Mouse (Mus musculus) neural tube, embryonic 15.5 days (tissue): Measurements from ENCODE around the gene Gm17581. TPM values are rescaled to one million over a fixed set of nuclear protein-coding genes. Genes with fewer than 3 reads are reported as not detected.

Source experiments
- ATAC-seq: fragments of 200-750 bp; cut with Nextera tagmentation; 2 replicates; pipeline ENCODE4 v1.8.0; 2017; ENCODE audit warnings: mild to moderate bottlenecking, moderate TSS enrichment, moderate library complexity; ENCODE audit not compliant: low FRiP score
- H3K27ac ChIP-seq: fragments of 300-500 bp; sonication (generic); replicated peaks from 2 replicates; pipeline ENCODE4 v1.5.1; 2015; ENCODE audit warnings: mild to moderate bottlenecking, inconsistent platforms
- H3K27me3 ChIP-seq: fragments of 300-500 bp; sonication (generic); replicated peaks from 2 replicates; pipeline ENCODE4 v1.6.1; 2015; ENCODE audit warnings: inconsistent platforms
- H3K36me3 ChIP-seq: fragments of 300-500 bp; sonication (generic); 2 replicates; pipeline ENCODE4 v1.6.1; 2015; ENCODE audit warnings: inconsistent platforms
- H3K4me1 ChIP-seq: fragments of 300-500 bp; sonication (generic); 2 replicates; pipeline ENCODE4 v1.6.1; 2015; ENCODE audit warnings: inconsistent platforms
- H3K4me2 ChIP-seq: fragments of 300-500 bp; sonication (generic); 2 replicates; pipeline ENCODE4 v1.6.1; 2015; ENCODE audit warnings: inconsistent platforms, mild to moderate bottlenecking, moderate library complexity
- H3K4me3 ChIP-seq: fragments of 300-500 bp; sonication (generic); replicated peaks from 2 replicates; pipeline ENCODE4 v1.5.1; 2015; ENCODE audit warnings: mild to moderate bottlenecking, inconsistent platforms
- H3K9ac ChIP-seq: fragments of 300-500 bp; sonication (generic); replicated peaks from 2 replicates; pipeline ENCODE4 v1.6.1; 2015; ENCODE audit warnings: mild to moderate bottlenecking, inconsistent platforms
- H3K9me3 ChIP-seq: fragments of 300-500 bp; sonication (generic); replicated peaks from 2 replicates; pipeline ENCODE4 v1.6.1; 2016; ENCODE audit warnings: inconsistent platforms
- WGBS: fragments of 180-500 bp; shearing (Covaris S2); methylation state at CpG from one replicate; pipeline ENCODE4 v1.1.7; 2015; ENCODE audit warnings: mixed read lengths; 5-methylcytosine and 5-hydroxymethylcytosine counted together
- polyA plus RNA-seq: library from polyadenylated mRNA; unstranded; fragments of >200 nt; fragmentation: Nextera tagmentation; extraction: Ambion mirVana; gene quantifications from 2 replicates; pipeline ENCODE4 v1.2.1, GENCODE M21; 2015

Gm17581 gene
- polyA plus RNA-seq, 1 experiment from 2014 or later: not detected

DNA sequence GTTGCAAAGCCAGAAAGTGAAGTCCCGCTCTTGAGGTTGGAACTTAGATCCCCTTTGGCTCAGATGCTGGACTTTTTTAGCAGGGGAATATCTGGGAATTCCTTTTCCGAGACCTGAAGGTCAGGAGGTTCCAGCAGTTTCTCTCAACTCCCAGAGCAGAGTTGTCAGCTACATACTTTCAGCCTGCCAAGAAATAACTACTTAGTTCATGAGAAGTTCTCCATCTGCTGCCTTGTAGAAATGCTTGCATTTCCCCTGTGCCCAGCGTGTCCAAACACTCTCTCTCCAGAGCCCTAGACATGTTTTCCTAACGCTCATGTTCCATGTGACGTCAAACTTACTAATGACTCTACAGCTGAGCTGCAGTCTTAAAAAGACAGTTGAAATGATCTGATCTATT, 586 bp downstream of the Gm17581 start:
- no peaks in the 10 kb centered on the region for H3K4me1 ChIP-seq
- no peak overlapping the region for H3K4me3 ChIP-seq
- H3K9ac ChIP-seq: no peak overlapping the region
- no peak overlapping the region for H3K4me2 ChIP-seq
- no peaks in the 10 kb centered on the region for H3K9me3 ChIP-seq
- WGBS: 87% methylated on average over 5 of the region's 5 CpGs
- no peak for ATAC-seq
- no peaks in the 10 kb centered on the region for H3K27me3 ChIP-seq
- no peaks in the 10 kb centered on the region for H3K36me3 ChIP-seq
- no peak overlapping the region for H3K27ac ChIP-seq

- H3K4me1 ChIP-seq: peaks cover 18% of the 10 kb centered on the region
- H3K9ac ChIP-seq: peak within 1 kb of the TSS; percentile 90
- peak within 1 kb of the TSS; percentile 95 for H3K4me3 ChIP-seq
- WGBS: under 1% methylated on average over 33 of the region's 33 CpGs
- H3K9me3 ChIP-seq: no peaks in the 10 kb centered on the region
- peaks cover 13% of the 10 kb centered on the region; the same call in 1 of the 2 replicates for H3K36me3 ChIP-seq
- H3K27ac ChIP-seq: peak within 1 kb of the TSS; percentile 80
- H3K27me3 ChIP-seq: no peaks in the 10 kb centered on the region
- ATAC-seq: peak; percentile 97
- peak within 1 kb of the TSS; percentile 95 for H3K4me2 ChIP-seq
Measured at GRCm38 (mm10) chr2:155729158-155729645, 6.5 kb downstream of the Gm17581 start, which contains the start of gene Edem2. TSS of gene Edem2 (minus strand) at chr2:155729475.

GRCm38 (mm10) chr2:155728742-155729141, 6.9 kb downstream of the Gm17581 start:
- peak overlapping the region; percentile 95 for H3K4me3 ChIP-seq
- ATAC-seq: 0 out of 2 replicates have a peak, but pooled peaks have one; percentile 22
- peak overlapping the region; percentile 80 for H3K27ac ChIP-seq
- H3K36me3 ChIP-seq: peaks cover 13% of the 10 kb centered on the region; the same call in 1 of the 2 replicates
- no peaks in the 10 kb centered on the region for H3K9me3 ChIP-seq
- 5% methylated on average over 15 of the region's 15 CpGs for WGBS
- peak overlapping the region; percentile 90 for H3K9ac ChIP-seq
- H3K27me3 ChIP-seq: no peaks in the 10 kb centered on the region
- H3K4me1 ChIP-seq: peaks cover 18% of the 10 kb centered on the region
- H3K4me2 ChIP-seq: peak overlapping the region; percentile 95

GRCm38 (mm10) chr2:155727764-155728395, 7.8 kb downstream of the Gm17581 start:
- H3K4me3 ChIP-seq: no peak overlapping the region

DNA sequence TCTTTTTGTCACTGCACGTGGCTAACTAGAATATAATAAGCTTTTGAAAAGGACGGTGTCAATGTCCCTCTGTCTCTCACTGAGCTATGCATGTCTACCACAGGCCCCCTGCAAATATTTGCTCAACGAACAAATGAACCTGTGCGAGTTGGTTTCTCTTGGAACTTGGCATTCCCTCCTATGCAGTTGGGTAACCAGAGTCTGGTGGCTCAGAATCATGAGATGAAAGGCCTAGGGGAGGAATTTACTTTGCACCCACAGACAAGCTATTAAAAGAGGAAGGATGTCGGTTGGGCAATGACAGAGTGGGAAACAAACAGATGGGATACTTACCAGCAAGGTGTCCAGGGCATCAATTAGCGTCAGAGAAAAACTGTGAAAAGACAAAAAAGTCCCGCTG, 9.4 kb downstream of the Gm17581 start:
- Histone ChIP-seq H3K36me3 (peaks cover 30% of the 10 kb centered on the region), H3K9ac (no peak overlapping the region), H3K9me3 (no peaks in the 10 kb centered on the region), H3K4me3 (no peak overlapping the region), H3K27me3 (no peaks in the 10 kb centered on the region), H3K27ac (no peak overlapping the region), H3K4me1 (peaks cover 18% of the 10 kb centered on the region), H3K4me2 (no peak overlapping the region)
- no peak for ATAC-seq
- 89% methylated on average over 7 of the region's 7 CpGs for WGBS

More at GRCm38 (mm10) chr2:155727764-155728395, 7.8 kb downstream of the Gm17581 start:
- WGBS: 75% methylated on average over 7 of the region's 7 CpGs
- peaks cover 18% of the 10 kb centered on the region for H3K4me1 ChIP-seq
- no peak for ATAC-seq
- H3K9me3 ChIP-seq: no peaks in the 10 kb centered on the region
- no peaks in the 10 kb centered on the region for H3K27me3 ChIP-seq
- peak overlapping the region; percentile 95 for H3K4me2 ChIP-seq
- no peak overlapping the region for H3K27ac ChIP-seq
- no peak overlapping the region for H3K9ac ChIP-seq
- H3K36me3 ChIP-seq: peaks cover 17% of the 10 kb centered on the region

- ATAC-seq: no peak
- Histone ChIP-seq H3K9ac (no peak overlapping the region), H3K4me3 (no peak overlapping the region), H3K9me3 (no peaks in the 10 kb centered on the region), H3K4me1 (peaks cover 18% of the 10 kb centered on the region), H3K36me3 (peaks cover 43% of the 10 kb centered on the region), H3K27ac (no peak overlapping the region), H3K27me3 (no peaks in the 10 kb centered on the region), H3K4me2 (no peak overlapping the region)
- WGBS: 83% methylated on average over 6 of the region's 6 CpGs
Measured at GRCm38 (mm10) chr2:155724526-155724925, 11.1 kb downstream of the Gm17581 start.

DNA sequence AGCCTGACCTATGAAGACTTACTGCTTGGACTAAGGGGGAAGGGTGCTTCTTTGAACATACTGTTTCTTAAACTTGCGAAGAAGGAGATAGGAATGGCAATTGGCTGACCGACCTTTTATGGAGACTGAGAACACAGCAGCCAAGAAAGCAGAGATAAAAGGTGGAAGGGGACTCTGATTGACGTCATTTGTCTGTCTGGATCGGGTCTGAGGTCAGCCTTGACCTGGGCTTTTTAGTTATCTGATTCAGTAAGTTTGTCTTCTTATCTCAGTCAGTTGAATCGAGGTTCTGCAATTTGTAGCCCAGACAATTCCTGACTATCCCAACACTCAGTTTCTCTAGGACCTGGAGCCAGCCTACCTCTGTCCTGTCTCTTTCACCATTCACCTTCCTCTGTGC, 11.6 kb downstream of the Gm17581 start:
- H3K4me2 ChIP-seq: no peak overlapping the region
- H3K9ac ChIP-seq: no peak overlapping the region
- H3K27ac ChIP-seq: no peak overlapping the region
- ATAC-seq: no peak
- H3K27me3 ChIP-seq: no peaks in the 10 kb centered on the region
- no peaks in the 10 kb centered on the region for H3K9me3 ChIP-seq
- no peak overlapping the region for H3K4me3 ChIP-seq
- peaks cover 48% of the 10 kb centered on the region for H3K36me3 ChIP-seq
- WGBS: 89% methylated on average over 5 of the region's 5 CpGs
- H3K4me1 ChIP-seq: peaks cover 18% of the 10 kb centered on the region

- Histone ChIP-seq H3K27me3 (no peaks in the 10 kb centered on the region), H3K4me2 (no peak overlapping the region), H3K9ac (no peak overlapping the region), H3K9me3 (no peaks in the 10 kb centered on the region), H3K4me3 (no peak overlapping the region), H3K27ac (no peak overlapping the region), H3K36me3 (peaks cover 69% of the 10 kb centered on the region), H3K4me1 (no peaks in the 10 kb centered on the region)
- ATAC-seq: no peak
- WGBS: 85% methylated on average over 5 of the region's 5 CpGs
Measured at GRCm38 (mm10) chr2:155720585-155720984, 15.1 kb downstream of the Gm17581 start.

DNA sequence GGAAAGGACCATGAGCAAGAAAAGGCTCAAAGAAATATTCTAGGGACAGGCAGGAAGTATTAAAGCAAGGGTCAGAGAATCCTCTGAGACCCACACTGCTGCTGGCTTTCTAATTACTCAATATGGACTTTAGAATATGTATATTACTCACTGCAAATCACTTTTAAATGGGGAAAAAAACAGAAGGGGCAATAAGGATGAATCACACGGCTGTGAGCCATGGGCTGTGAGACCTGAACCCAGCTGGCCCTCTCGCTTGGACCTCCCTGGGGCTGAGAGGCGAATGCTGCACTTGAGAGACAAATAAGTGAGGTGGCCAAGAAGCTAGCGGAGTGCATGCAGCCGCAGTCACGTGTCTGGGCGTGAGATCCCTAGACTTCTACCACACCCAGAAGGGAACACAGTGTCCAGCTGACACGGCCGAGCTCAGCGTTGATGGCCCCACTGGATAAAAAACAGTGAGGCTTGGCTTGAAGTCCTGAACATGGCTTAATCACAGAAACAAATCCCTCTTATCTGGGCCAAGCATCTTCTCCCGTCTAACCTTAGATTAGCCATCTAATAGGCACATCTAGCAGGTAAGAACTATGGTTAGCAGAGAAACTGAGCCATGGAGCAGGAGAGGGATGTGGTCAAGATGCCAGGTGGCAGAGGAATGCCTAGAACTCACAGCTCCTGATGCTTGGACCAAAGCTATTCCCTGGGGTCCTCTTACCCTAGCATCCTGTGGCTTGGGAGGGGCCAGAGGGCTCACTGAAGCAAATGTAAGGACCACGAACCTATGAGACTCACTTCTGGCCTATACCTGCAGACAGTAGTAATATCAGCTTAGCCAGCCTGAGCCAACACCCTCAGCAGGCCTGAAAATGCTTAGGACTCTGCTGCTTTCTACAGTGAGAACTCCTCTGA, 18.3 kb downstream of the Gm17581 start:
- Histone ChIP-seq H3K9me3 (no peaks in the 10 kb centered on the region), H3K4me2 (no peak overlapping the region), H3K27ac (no peak overlapping the region), H3K36me3 (peaks cover 84% of the 10 kb centered on the region), H3K4me1 (no peaks in the 10 kb centered on the region), H3K9ac (no peak overlapping the region), H3K4me3 (no peak overlapping the region), H3K27me3 (no peaks in the 10 kb centered on the region)
- no peak for ATAC-seq
- 92% methylated on average over 12 of the region's 12 CpGs for WGBS

DNA sequence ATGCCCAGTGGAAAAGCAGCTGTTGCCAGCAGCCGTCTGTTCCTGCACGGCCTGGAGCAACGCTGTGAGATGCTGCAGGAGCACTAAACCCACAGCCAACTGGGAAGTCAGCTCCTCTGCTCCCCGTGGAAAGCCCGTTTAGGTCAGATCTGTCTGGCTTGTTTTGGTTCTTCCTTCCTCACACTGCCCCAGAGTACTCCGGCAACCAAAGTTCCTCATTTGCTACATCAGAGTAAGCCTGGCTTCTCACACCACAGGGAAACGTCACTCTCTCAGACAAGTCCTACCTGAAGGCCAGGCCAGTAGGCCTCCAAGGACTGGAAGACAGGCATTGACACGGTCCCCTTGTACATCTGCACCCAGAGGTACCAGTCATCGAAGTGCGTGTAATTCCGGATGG, 25.1 kb downstream of the Gm17581 start:
- Histone ChIP-seq H3K9me3 (no peaks in the 10 kb centered on the region), H3K27ac (no peak overlapping the region), H3K36me3 (peaks cover 77% of the 10 kb centered on the region), H3K9ac (no peak overlapping the region), H3K4me2 (no peak overlapping the region), H3K27me3 (no peaks in the 10 kb centered on the region), H3K4me1 (0 out of 2 replicates have a peak, but pooled peaks cover 3% of the 10 kb centered on the region), H3K4me3 (no peak overlapping the region)
- ATAC-seq: no peak
- 90% methylated on average over 11 of the region's 11 CpGs for WGBS

DNA sequence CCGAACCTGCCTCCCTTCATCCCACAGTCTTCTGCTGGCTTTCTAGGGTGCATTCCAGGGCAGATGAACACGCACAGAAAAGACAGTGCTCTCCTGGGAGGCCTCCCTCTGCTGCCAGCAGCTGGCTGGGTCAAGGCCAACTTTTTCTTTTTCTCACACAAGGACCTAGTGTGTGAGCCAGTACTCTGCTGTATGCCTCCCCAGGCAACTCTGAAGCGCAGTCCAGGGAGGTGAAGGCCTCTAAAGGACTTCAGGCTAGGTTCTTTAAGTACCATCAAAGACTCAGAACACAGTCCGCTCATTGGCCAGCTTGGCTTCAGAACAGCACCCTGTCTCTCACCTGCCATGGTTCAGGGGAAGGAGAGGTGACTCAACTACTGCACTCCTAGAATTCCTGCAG, 28.4 kb downstream of the Gm17581 start:
- ATAC-seq: no peak
- 67% methylated on average over 4 of the region's 4 CpGs for WGBS
- Histone ChIP-seq H3K4me1 (0 out of 2 replicates have a peak, but pooled peaks cover 3% of the 10 kb centered on the region), H3K36me3 (peaks cover 76% of the 10 kb centered on the region), H3K9me3 (no peaks in the 10 kb centered on the region), H3K4me2 (no peak overlapping the region), H3K9ac (no peak overlapping the region), H3K27me3 (no peaks in the 10 kb centered on the region), H3K4me3 (no peak overlapping the region), H3K27ac (no peak overlapping the region)
